Mouse (Mus musculus): ENCODE data around the gene Lrif1. TPM values are rescaled to one million over a fixed set of nuclear protein-coding genes. Genes with fewer than 3 reads are reported as not detected.

The Lrif1 gene
- polyA plus RNA-seq, 1 experiment from 2014 or later, result 18.8 TPM

Other genes with a start within 250 kb of the Lrif1 start
- gene Dennd2d, start 202.6 kb upstream of the Lrif1 start, polyA plus RNA-seq (2014; fragmentation: Nextera tagmentation; extraction: Ambion mirVana), result 0.58 and 1.1 TPM in 2 replicates
- gene Dram2, start 137.2 kb upstream of the Lrif1 start, polyA plus RNA-seq (2014; fragmentation: Nextera tagmentation; extraction: Ambion mirVana), result 72.5 and 74.7 TPM in 2 replicates
- gene Cept1, start 137.2 kb upstream of the Lrif1 start, polyA plus RNA-seq (2014; fragmentation: Nextera tagmentation; extraction: Ambion mirVana), result 45.4 and 57.6 TPM in 2 replicates
- gene Cd53, start 105.2 kb downstream of the Lrif1 start, polyA plus RNA-seq (2014; fragmentation: Nextera tagmentation; extraction: Ambion mirVana), result 4.8 and 5.2 TPM in 2 replicates
- gene Olfr266, start 141.3 kb downstream of the Lrif1 start, polyA plus RNA-seq (2014; fragmentation: Nextera tagmentation; extraction: Ambion mirVana), result not detected in 2 replicates

All from hindbrain, embryonic 14.5 days (tissue).